Mouse (Mus musculus): ENCODE measurements around the gene Crtc3.

DNA sequence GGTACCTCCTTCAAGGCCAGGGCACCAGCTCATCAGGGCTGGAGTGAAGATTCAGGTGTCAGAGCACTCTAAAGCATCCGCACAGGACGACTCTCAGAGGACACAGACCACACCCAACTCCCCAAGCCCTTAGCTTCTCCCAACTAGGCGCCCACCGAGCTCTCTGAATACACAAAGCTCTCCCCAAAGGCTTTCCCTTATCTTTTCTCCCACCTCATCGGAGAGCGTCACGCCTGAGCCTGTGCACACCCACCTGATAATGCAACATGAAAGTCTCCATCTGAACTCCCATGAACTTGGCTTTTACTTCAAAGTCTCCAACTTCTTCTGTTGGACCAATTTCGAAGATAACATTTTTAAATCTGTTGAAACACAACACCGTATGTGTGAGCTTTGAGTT, 28.1 kb upstream of the Crtc3 start:
- TF ChIP-seq CTCF (IDR thresholded peaks at IDR 0.05; ENCODE audit: low read depth, low read length) (no peak), POLR2A (IDR thresholded peaks at IDR 0.05; ENCODE audit: extremely low read depth, insufficient read depth, low read length) (no peak)

All from liver, adult 2 months (tissue).